Mouse (Mus musculus) lung, adult 10 weeks (tissue): ENCODE results near the gene Srpk3. TPM values are rescaled to one million over a fixed set of nuclear protein-coding genes. Genes with fewer than 3 reads are reported as not detected.

Source experiments
- polyA plus RNA-seq: library from polyadenylated mRNA; stranded (reverse); fragments of 350-450 nt; fragmentation: Illumina TruSeq; extraction: RNeasy Lipid Tissue Mini Kit (QIAGEN cat#74804); gene quantifications from one replicate; pipeline ENCODE4 v1.2.3, GENCODE M21; 2014; ENCODE audit warnings: low read depth, low replicate concordance; ENCODE audit not compliant: insufficient read depth

Srpk3 gene
- 4.3 TPM for polyA plus RNA-seq

DNA sequence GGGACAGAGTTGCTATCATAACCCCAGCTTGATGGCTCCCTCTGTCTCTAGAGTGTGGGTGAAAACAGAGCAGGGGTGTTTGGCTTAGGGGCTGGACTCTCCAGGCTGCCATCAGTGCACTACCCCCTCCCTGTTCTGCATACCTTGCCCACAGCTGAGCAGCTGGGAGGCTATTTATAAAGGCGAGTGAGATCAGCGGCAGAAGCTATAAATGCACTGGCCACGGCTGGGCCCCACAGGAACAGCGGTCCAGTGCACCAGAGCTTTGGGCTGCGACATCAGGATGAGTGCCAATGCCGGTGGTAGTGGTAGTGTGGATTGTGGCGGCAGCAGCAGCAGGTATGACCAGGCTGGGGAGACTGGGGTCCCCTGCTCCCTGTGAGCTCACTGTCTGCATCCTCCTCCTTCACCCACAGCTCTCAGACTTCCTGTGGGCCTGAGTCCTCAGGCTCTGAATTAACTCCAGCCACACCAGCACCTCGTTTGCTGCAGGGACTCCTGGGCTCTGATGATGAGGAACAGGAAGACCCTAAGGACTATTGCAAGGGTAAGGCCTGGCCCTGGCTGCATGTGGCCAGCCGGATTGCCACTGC lies at the start of gene Srpk3:
Srpk3 (plus strand) TSS at position 238 of the 593 bp plus-strand sequence.

DNA sequence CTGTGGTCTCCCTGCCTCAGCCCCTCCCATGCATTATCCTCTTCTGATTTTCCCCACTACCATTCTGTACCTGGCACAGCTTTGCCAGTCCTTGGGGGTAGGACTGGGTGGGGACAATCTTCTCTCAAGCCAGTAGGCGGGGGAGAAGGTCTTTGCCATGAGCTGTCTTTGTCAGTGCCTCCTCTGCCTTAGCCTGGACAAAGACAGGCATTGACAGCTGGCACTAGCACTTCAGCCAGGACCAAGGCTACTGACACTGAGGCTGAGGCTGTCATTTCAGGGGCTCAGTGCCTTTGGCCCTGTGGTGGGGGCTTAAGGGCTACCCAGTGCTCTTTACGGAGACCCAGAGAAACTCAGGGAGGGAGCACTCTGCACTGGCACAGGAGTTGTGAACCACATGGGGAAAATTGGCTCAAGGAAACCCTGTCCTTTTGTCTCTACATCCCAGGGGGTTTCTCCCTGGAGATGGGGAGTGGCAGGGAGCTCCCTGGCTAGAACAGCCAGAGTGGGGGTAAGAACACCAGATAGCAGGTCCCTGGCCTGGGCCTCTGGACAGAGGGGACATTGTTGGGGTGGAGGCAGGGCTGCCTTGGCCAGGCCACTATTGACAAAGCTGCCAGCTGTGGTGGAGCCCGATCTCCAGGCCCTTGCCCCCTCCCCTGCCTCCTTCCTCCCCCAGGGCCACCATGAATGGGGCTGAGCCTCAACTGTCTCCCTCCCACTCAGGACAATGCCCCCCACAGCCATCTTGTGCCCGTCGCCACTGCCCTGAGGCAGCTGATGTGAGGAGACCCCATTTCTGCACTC lies 17.7 kb upstream of the Srpk3 start, which contains the start of gene Plxnb3:
Plxnb3 (plus strand) TSS at position 757 of the 807 bp plus-strand sequence.

DNA sequence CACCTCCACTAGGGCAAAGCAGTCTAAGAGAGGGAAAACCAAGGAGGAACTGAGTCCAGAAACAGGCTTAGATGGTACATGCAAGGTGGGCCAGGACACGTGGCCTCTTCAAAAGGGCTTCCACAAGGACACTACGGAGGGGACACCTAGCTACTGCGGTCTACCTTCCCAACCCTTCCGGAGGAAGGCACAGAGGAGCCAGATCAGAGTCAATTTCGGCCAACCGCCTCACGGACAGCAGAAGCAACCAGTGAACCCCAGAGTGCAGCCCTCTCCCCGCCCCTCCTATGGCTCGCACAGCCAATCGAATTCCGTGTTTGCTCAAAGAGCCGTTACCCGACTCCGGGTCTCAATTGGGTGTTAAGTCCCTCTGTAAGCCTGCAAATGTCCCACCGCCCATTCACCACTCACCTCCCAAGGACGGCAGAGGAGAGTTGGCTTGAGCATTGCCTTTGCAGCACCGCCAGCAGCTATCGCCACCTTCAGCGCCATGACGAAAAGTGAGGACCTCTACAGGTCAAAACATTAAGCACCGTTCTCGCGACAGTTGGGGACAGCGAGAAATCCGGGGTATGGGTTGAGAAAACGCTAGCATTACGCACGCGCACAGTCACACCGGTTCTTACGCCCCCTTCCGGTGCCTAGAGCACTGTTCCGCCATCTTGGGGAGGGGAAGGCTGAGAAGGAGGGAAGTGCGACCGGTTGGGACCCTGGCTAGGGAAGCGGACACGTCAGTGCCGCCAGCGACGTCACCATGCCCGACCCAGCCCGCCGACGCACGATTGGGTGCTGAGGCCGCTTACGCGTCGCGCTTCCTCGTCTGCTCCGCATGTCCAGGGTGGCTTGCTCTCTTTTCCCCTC lies 12.4 kb downstream of the Srpk3 start, which contains the start of the genes Idh3g and Ssr4:
Idh3g (minus strand) TSS at position 534 of the 861 bp plus-strand sequence.
Ssr4 (plus strand) TSS at position 665 of the 861 bp plus-strand sequence.

DNA sequence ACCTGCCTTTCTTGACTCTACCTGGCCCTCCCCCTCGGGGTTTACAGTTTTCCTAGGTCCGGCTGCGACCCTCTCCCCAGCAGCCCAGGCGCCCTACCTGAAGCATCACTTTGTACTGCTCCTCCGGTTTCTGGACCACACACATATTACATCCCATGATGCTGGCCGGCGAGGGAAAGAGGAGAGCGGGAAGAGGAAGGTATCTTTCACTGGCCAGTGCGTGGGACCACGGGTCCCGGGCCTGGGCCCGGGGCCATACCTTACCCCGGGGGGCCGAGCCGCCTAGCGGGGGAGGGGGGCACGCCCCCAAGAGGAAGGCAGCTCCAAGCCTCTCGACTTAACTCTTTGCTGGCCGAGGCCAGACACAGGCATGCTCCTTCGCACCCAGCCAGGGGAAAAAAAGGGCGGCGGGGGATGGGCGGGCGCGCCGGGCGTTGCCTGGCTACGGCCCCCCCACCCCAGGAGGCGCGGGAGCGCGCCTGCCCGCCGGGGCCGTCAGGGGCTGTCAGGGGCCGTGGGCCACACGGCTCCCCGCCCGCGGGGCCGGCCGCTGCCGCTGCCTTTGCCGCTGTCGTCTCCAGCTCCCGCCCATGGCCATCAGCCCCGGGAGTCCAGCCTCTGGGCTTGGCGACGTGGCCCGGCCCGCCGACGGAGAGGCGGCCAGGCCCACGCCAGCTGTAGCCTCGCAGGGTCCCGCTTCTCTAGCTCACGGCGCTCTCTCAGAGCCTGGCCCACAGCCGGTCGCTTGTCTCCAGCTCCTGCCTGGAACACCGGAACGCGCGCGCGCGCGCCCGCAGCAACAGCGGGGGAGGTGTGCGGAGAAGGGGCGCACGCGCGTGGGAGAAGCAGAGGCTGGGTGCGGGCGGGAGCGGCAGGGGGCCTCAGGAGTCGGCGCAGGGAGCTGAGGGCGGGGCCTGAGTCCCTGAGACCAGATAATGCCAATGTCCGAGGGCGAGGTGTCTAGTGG lies 50.3 kb downstream of the Srpk3 start, which contains the start of gene Pdzd4:
Pdzd4 (minus strand) TSS at position 785 of the 967 bp plus-strand sequence.

Other genes starting within 250 kb of the Srpk3 start
- gene Dusp9, start 135.0 kb upstream of the Srpk3 start, polyA plus RNA-seq, result 0.51 TPM
- gene Pnck, start 114.3 kb upstream of the Srpk3 start, polyA plus RNA-seq, result 4.1 TPM
- gene Slc6a8, start 101.3 kb upstream of the Srpk3 start, polyA plus RNA-seq, result 19.4 TPM
- 172 TPM for gene Bcap31, start 58.2 kb upstream of the Srpk3 start, polyA plus RNA-seq
- 14.5 TPM for gene Abcd1, start 57.8 kb upstream of the Srpk3 start, polyA plus RNA-seq
- gene Plxnb3, start 17.3 kb upstream of the Srpk3 start, polyA plus RNA-seq, result 0.24 TPM
- 82.6 TPM for gene Idh3g, start 12.5 kb downstream of the Srpk3 start, polyA plus RNA-seq
- 161 TPM for gene Ssr4, start 12.6 kb downstream of the Srpk3 start, polyA plus RNA-seq
- 2.1 TPM for gene Pdzd4, start 50.6 kb downstream of the Srpk3 start, polyA plus RNA-seq
- gene Avpr2, start 117.7 kb downstream of the Srpk3 start, polyA plus RNA-seq, result not detected
- gene L1cam, start 121.7 kb downstream of the Srpk3 start, polyA plus RNA-seq, result 1.7 TPM
- 9.8 TPM for gene Arhgap4, start 147.5 kb downstream of the Srpk3 start, polyA plus RNA-seq
- 48.4 TPM for gene Naa10, start 147.5 kb downstream of the Srpk3 start, polyA plus RNA-seq
- 38.7 TPM for gene Renbp, start 156.4 kb downstream of the Srpk3 start, polyA plus RNA-seq
- gene Hcfc1, start 192.0 kb downstream of the Srpk3 start, polyA plus RNA-seq, result 18.8 TPM
- 25.9 TPM for gene Irak1, start 249.5 kb downstream of the Srpk3 start, polyA plus RNA-seq